Mouse (Mus musculus) limb, embryonic 10.5 days (tissue): ENCODE measurements around the gene 4930432K21Rik. TPM values are rescaled to one million over a fixed set of nuclear protein-coding genes. Genes with fewer than 3 reads are reported as not detected.

Experiments used
- DNase-seq: peaks from one replicate; pipeline ENCODE4 v3.0.0-alpha.2; 2017; ENCODE audit warnings: low spot score
- H3K27ac ChIP-seq: fragments of 300-500 bp; sonication (generic); 2 replicates; pipeline ENCODE4 v1.5.1; 2016; ENCODE audit warnings: mild to moderate bottlenecking
- H3K27me3 ChIP-seq: fragments of 300-500 bp; sonication (generic); 2 replicates; pipeline ENCODE4 v1.6.1; 2016; ENCODE audit warnings: low read depth, mild to moderate bottlenecking; ENCODE audit not compliant: poor library complexity, severe bottlenecking
- H3K36me3 ChIP-seq: fragments of 300-500 bp; sonication (generic); 2 replicates; pipeline ENCODE4 v1.6.1; 2016; ENCODE audit warnings: mild to moderate bottlenecking, moderate library complexity
- H3K4me1 ChIP-seq: fragments of 300-500 bp; sonication (generic); 2 replicates; pipeline ENCODE4 v1.6.1; 2016
- H3K4me3 ChIP-seq: fragments of 300-500 bp; sonication (generic); 2 replicates; pipeline ENCODE4 v1.5.1; 2016; ENCODE audit warnings: mild to moderate bottlenecking, moderate library complexity
- H3K9me3 ChIP-seq: fragments of 300-500 bp; sonication (generic); replicated peaks from 2 replicates; pipeline ENCODE4 v1.6.1; 2016; ENCODE audit warnings: mild to moderate bottlenecking
- WGBS: fragments of 180-500 bp; shearing (Covaris S2); methylation state at CpG from one replicate; pipeline ENCODE4 v1.1.7; 2016; 5-methylcytosine and 5-hydroxymethylcytosine counted together
- polyA plus RNA-seq: library from polyadenylated mRNA; unstranded; fragments of >200 nt; fragmentation: Nextera tagmentation; extraction: Ambion mirVana; gene quantifications from 2 replicates; pipeline ENCODE4 v1.2.1, GENCODE M21; 2016

Gene 4930432K21Rik
- polyA plus RNA-seq, 1 experiment from 2014 or later, result 2.3 TPM

DNA sequence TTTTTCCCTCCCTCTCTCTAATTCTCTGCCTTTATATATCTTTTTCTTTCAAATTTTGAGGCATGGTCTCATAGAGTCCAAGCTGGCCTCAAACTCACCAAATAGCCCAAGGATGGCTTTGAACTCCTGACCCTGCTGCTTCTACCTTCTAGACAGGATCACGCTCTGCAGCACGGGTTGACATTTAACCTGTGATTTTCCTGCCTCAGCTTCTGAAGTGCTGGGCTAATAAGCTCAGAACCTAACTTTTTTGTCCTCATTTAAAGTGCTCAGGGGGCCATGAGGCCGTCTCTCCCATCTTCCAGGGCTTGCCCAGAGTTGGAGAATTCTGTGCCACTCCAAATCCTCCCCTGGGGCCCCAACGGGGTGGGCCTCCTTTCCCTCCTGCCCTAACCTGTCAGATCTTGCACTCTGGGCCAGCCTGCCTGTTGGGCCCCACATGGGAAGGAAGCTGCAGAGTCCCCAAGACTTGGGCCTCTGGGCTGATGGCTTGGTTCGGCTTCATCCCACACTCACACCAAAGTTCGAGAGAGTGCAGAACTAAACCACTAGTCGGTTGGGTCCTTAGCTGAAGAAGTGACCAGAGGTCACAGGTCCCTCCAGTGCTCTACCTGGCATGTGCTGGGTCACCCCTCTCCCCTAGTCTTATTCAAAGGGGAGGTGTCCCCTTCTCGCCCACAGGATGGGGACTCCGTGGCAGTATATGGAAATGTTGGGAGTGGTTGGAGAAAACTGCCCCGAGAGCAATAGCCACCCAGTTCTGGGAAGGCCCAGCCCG, 51.7 kb downstream of the 4930432K21Rik start:
- Histone ChIP-seq H3K36me3 (peaks cover 4% of the 10 kb centered on the region; the same call in 1 of the 2 replicates), H3K27ac (peak overlapping the region; percentile 96), H3K4me3 (peak overlapping the region; percentile 78; the same call in 1 of the 2 replicates), H3K27me3 (no peaks in the 10 kb centered on the region; the same call in 1 of the 2 replicates), H3K9me3 (no peaks in the 10 kb centered on the region), H3K4me1 (peaks cover 71% of the 10 kb centered on the region)
- WGBS, result 46% methylated on average over 11 of the region's 11 CpGs
- DNase-seq, result no peak

DNA sequence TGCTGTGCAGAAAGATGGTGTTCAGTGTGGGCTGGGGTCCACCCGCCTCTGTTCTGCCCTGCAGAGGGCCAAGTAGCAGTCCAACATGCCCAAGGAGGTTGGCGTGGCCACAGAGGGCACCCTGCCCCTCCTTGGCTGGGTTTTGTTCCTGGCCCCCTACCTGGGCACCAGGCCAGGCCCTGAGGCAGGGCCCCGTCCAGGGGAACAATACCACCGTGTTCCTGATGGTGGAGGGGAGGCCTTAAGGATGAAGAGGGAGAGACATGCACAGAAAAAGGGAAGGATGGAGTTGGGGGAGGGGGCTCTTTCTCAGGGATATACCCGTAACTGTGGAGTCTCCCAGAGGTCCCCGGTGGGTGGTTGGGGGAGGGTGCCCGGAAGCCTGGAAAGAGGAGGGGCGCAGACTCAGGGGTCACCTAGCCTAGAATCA, 52.3 kb downstream of the 4930432K21Rik start:
- H3K4me3 ChIP-seq, result peak overlapping the region; percentile 78
- H3K36me3 ChIP-seq, result peaks cover 8% of the 10 kb centered on the region; the same call in 1 of the 2 replicates
- H3K27me3 ChIP-seq, result no peaks in the 10 kb centered on the region; the same call in 1 of the 2 replicates
- H3K9me3 ChIP-seq, result no peaks in the 10 kb centered on the region
- WGBS, result 20% methylated on average over 8 of the region's 8 CpGs
- peak; percentile 56 for DNase-seq
- peak overlapping the region; percentile 96 for H3K27ac ChIP-seq
- H3K4me1 ChIP-seq, result peaks cover 71% of the 10 kb centered on the region

DNA sequence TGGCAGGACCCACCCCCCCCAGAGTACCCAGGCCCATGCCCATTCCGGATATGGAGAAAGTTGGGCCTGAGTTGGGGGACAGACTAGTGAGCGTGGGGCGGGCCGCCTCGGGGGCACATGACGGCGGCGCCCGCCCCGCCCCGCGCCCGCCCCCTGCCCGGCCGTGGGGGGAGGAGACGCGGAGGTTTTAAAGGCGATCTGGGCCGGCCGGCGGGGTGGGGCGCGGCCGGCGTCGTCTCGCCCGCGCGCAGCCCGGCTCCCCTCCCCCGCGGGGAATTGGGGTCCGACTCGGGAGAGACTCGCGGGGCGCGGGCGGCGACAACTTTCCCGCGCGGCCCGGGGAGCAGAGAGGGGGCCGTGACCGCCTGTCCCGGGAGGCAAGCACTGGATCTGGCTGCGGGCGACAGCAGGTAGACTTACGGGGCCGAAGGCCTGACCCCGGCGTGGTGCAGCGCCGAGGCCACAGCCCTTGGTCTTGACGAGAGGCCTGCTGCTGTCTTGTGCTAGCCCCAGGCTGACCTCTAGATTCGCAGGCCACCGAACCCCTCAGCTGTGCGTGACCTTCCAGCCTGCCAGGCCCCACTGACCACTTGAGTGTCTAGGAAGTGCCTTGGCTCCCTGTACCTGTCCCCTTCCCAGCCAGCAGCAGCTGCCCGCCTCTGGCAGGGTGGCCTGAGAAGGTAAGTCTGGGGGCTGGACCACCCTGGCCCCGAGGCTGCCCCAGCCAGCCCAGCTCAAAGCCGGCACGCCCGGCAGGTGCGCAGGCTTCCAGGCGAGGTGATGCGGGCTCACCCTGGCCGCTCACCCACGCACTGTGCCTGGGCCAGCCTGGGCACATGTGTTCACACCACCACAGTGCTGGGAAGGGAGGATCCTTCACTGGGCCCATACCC, 53.1 kb downstream of the 4930432K21Rik start:
- H3K4me1 ChIP-seq, result peaks cover 71% of the 10 kb centered on the region
- no peaks in the 10 kb centered on the region for H3K9me3 ChIP-seq
- H3K4me3 ChIP-seq, result peak overlapping the region; percentile 78
- peak overlapping the region; percentile 96 for H3K27ac ChIP-seq
- 5% methylated on average over 61 of the region's 70 CpGs for WGBS
- peaks cover 13% of the 10 kb centered on the region for H3K36me3 ChIP-seq
- H3K27me3 ChIP-seq, result no peaks in the 10 kb centered on the region; the same call in 1 of the 2 replicates
- peak; percentile 78 for DNase-seq

DNA sequence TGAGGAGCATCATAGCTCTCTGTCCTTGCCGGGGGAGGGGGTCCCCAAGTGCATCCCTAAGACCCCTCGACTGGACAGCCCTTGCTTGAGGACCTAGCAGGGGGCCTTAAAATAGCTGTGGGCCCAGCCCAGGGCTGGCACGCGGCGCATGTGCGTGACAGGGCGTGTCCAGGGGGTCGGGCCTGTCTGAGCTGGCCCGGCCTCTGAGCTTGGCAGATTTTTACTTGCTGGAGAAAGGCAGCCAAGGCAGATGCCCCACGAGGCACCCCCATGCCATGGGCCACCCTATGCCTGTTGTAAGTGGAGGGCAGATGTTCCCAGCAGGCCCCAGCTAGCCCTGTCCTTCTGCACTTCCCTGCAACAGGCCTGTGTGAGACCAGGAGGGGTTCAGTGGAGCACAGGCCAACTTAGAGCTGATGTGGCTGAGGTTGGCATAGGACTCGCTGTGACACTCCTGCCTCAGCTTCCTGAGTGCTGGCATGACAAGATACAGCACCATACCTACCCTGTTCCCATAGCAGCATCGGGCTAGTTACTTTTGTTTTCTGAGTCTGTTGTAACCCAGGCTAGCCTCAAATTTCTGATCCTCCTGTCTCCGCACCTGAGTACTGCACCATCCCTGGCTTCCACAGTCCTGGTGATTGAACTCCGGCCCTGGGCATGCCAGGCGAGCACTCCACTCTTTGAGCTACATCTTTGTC, 53.9 kb downstream of the 4930432K21Rik start:
- no peak for DNase-seq
- no peaks in the 10 kb centered on the region for H3K9me3 ChIP-seq
- WGBS, result 64% methylated on average over 15 of the region's 15 CpGs
- peak overlapping the region; percentile 96 for H3K27ac ChIP-seq
- H3K27me3 ChIP-seq, result no peaks in the 10 kb centered on the region; the same call in 1 of the 2 replicates
- peaks cover 71% of the 10 kb centered on the region for H3K4me1 ChIP-seq
- peak overlapping the region; percentile 78 for H3K4me3 ChIP-seq
- peaks cover 19% of the 10 kb centered on the region for H3K36me3 ChIP-seq

DNA sequence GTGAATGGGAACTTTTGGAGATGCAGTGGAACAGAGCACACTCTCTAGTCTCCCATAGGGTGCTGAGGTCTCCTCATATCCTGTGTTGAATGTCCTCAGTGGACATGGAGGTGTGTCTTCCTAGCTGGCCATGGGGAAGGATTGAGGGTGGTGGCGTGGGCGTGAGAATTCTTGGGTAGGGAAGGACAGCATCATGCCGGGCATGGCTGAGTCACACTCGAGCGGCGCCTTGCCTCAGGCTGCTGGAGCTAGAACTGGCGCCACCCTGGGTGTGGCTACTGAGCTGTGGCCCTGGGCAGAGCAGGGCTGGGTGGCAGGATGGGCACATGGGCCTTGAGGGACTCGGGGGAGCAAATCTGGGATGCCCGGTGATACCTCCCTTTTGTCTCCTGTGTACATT, 54.6 kb downstream of the 4930432K21Rik start:
- WGBS, result 92% methylated on average over 9 of the region's 9 CpGs
- H3K27ac ChIP-seq, result peak overlapping the region; percentile 96
- H3K4me1 ChIP-seq, result peaks cover 72% of the 10 kb centered on the region
- DNase-seq, result no peak
- H3K4me3 ChIP-seq, result peak overlapping the region; percentile 78
- H3K27me3 ChIP-seq, result no peaks in the 10 kb centered on the region; the same call in 1 of the 2 replicates
- peaks cover 26% of the 10 kb centered on the region for H3K36me3 ChIP-seq
- no peaks in the 10 kb centered on the region for H3K9me3 ChIP-seq

DNA sequence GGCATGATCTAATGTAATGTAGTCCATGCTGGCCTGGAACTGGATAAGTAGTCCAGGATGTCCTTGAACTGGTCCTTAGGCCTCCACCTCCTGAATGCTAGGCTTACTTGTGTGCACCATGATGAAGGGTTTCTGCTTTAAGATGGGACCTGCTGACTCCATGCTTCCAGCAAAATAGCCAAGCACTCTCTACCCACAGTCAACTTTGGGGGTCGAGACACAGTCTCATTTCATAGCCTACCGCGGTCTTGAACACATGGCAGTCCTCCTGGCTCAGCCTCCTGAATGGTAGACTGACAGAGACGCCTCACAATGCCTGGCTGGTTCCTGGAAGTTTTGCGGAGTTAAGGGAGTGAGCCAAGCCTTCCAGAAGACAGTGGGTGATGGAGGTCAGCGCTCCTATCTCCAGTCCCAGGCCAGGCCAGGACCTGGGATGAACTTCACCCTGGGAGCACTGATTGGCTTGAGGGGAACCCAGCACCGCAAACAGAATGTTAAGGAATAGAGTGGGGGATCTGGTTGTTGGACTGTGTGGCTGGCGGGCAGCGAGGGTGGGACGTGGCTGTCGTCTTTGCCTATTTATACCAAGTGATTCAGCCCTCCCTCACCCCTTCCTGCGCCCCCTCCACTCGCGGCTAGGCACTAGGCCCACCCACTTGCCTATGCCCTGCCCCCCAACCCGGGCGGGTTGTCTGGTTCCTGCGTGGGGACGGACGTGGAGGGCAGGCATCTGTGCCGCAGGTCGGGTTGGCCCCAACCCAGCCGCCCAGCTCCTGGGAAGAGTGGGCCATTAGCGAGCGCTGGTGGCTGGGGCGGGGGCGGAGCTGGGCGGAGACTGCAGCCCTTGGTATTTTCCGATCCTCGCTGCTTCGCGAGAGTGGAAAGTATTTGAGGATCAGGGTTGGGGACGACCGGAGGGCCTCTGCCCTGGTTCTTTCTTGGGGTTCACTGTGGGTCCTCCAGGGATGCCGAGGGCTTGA, 55.4 kb downstream of the 4930432K21Rik start:
- H3K9me3 ChIP-seq, result no peaks in the 10 kb centered on the region
- peaks cover 72% of the 10 kb centered on the region for H3K4me1 ChIP-seq
- WGBS, result 11% methylated on average over 34 of the region's 34 CpGs
- DNase-seq, result peak; percentile 85
- peak overlapping the region; percentile 96 for H3K27ac ChIP-seq
- peaks cover 26% of the 10 kb centered on the region for H3K36me3 ChIP-seq
- H3K4me3 ChIP-seq, result peak overlapping the region; percentile 78
- H3K27me3 ChIP-seq, result no peaks in the 10 kb centered on the region; the same call in 1 of the 2 replicates

DNA sequence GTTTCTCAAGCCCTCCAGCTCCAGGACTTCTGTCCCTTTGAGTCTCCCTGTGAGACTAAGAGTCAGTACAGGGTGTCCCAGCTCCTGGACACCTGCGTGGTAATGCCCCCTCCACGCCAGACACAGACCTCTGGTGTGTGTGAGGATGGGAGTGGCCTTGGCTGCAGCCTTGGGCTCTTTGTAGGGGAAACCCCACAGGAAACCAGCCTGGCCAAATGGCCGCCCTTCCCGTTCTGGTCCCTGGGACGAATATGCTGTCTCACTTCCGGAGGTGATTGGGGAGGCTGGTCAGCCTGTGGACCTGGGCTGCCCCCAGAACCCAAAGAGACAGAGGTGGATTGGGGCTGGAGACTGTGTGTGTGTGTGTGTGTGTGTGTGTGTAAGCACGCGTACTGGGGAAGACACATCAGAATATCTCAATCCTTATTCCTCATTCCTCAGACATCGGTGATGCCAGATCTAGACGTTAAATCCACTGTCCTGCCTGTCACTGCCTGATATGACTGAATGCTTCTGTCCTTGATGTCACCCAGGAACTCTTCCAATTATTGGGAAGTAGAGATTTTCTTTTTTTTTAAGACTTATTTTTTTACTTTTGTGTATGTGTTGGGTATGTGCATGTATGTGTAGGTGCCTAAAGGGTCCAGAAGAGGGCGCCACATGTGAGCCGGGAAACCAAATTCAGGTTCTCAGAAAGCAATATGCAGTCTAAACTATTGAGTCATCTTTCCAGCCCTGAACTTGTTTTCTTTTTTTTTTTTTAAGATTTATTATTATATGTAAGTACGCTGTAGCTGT, 56.3 kb downstream of the 4930432K21Rik start:
- H3K4me1 ChIP-seq, result peaks cover 72% of the 10 kb centered on the region
- peak overlapping the region; percentile 96 for H3K27ac ChIP-seq
- no peaks in the 10 kb centered on the region for H3K9me3 ChIP-seq
- peaks cover 36% of the 10 kb centered on the region for H3K36me3 ChIP-seq
- 50% methylated on average over 13 of the region's 13 CpGs for WGBS
- H3K27me3 ChIP-seq, result no peaks in the 10 kb centered on the region; the same call in 1 of the 2 replicates
- H3K4me3 ChIP-seq, result peak overlapping the region; percentile 78
- no peak for DNase-seq

DNA sequence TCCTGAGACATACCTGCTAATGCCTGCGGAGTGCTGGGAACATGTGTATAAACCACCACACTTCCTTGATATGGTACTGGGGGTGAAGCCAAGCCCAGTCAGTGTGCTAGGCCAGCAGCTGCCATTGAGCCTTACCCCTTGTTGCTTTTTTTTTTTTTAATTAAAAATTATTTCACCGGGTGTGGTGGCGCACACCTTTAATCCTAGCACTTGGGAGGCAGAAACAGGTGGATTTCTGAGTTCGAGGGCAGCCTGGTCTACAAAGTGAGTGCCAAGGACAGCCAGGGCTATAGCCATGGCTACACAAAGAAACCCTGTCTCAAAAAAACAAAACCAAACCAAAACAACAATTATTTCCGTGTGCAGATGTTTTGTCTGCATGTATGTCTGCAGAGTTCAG, 57.2 kb downstream of the 4930432K21Rik start:
- peaks cover 65% of the 10 kb centered on the region for H3K4me1 ChIP-seq
- no peaks in the 10 kb centered on the region for H3K9me3 ChIP-seq
- peaks cover 45% of the 10 kb centered on the region for H3K36me3 ChIP-seq
- H3K27ac ChIP-seq, result no peak overlapping the region
- WGBS, result 95% methylated on average over 5 of the region's 5 CpGs
- DNase-seq, result no peak
- no peaks in the 10 kb centered on the region; the same call in 1 of the 2 replicates for H3K27me3 ChIP-seq
- H3K4me3 ChIP-seq, result no peak overlapping the region

DNA sequence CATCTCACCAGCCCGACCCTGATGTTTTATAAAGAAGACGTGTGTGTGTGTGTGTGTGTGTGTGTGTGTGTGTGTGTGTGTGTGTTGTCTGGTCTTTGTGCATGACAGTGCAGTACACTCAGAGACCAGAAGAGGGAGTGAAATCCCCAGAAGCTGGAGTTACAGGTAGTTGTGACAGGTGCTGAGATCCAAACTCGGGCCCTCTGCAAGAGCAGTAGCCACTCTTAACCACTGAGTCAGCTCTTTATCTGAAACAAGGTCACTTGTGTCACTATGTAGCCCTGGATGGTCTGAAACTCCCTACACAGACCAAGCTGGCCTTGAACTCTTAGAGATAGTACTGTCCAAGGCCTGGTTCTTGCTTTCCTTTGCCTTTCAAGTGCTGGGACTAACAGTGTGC, 58.8 kb downstream of the 4930432K21Rik start:
- H3K9me3 ChIP-seq, result no peaks in the 10 kb centered on the region
- no peaks in the 10 kb centered on the region; the same call in 1 of the 2 replicates for H3K27me3 ChIP-seq
- no peak overlapping the region for H3K4me3 ChIP-seq
- H3K27ac ChIP-seq, result no peak overlapping the region
- H3K36me3 ChIP-seq, result peaks cover 60% of the 10 kb centered on the region
- WGBS, result 90% methylated on average over 3 of the region's 3 CpGs
- peaks cover 52% of the 10 kb centered on the region for H3K4me1 ChIP-seq
- DNase-seq, result no peak

DNA sequence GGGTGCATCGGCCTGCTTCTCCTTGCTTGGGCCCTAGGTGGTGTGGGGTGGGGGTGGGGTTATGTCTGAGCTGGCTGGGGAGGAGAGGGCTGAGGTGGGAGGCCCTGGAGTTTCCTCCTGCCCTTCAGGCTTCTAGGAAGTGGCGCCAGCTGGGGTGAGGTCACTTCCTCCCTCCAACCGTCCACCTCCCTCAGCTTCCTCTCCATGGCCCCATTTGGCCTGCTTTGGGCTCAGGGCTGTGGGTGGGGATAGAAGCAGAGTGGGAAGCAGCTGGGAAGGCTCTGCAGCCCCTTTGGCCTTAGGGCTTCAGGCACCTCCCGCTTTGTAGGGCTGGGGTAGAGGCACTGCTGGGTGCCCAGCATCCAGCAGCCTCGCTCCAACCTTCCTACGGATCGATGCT, 60.0 kb downstream of the 4930432K21Rik start:
- Histone ChIP-seq H3K27ac (peak overlapping the region; percentile 58; the same call in 1 of the 2 replicates), H3K9me3 (no peaks in the 10 kb centered on the region), H3K4me1 (peaks cover 41% of the 10 kb centered on the region), H3K27me3 (no peaks in the 10 kb centered on the region), H3K36me3 (peaks cover 67% of the 10 kb centered on the region), H3K4me3 (no peak overlapping the region)
- WGBS, result 58% methylated on average over 7 of the region's 7 CpGs
- no peak for DNase-seq
